Mouse (Mus musculus): ENCODE measurements around the gene Uhrf1bp1. TPM values are rescaled to one million over a fixed set of nuclear protein-coding genes. Genes with fewer than 3 reads are reported as not detected.
"Not testable (repeated sequence)": the region's sequence is repeated elsewhere in the genome, so short reads cannot be mapped to it uniquely, and the experiment has no call there.

The Uhrf1bp1 gene
- polyA plus RNA-seq (2012; rRNA removed): 12.4 and 14.8 TPM in 2 replicates

DNA sequence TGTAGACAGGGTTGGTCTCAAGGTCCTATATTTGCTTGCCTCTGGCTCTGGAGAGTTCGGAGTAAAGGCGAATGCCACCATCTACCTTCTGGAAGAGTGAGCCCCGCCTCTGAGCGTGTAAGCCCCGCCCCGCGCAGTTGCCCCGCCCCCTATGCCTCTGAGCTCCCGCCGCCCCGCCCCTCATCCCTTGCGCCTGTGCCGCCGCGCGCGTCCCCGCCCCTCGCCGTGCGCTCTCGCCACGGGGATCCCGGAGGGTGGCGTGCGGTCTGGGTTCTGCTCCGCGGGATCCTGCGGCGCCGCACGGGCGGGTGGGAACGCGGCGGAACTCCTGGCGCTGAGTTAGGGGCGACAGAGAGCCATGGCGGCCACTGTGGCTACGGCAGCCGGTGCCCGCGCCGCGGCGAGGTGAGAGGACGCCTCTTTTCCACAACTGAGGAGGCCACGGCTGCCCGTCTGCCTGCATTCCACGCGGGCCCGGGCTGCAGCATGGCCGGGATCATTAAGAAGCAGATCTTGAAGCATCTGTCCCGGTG is at the start of gene Uhrf1bp1:
Gene Uhrf1bp1 (plus strand): TSS at position 177 of the 533 bp plus-strand sequence.
- DNase-seq (ENCODE audit: low read depth): no peak

DNA sequence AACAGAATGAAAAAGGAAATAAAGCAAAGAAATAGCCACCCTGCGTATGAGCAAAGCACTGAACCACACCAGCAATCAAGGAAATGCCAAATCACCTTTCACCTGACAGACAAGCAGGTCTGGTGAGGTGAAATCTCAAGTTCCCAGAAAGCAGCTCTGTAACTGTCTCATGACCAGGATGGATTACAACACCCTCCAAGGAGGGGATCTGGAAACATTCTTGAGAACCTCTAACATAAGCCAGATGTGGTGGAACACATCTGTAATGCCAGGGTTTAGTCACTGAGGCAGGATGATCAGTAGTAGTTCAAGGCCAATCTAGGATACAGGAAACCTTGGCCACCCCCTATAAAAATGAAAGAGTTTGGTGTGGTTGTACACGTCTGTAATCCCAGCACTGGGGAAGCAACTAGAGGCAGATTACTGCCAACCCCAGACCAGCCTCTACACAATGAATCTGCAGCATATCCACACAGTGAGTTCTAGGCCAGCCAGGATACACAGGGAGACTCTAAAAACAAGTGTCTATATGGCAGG is 48.6 kb upstream of the Uhrf1bp1 start:
- no peak for DNase-seq (ENCODE audit: low read depth)

DNA sequence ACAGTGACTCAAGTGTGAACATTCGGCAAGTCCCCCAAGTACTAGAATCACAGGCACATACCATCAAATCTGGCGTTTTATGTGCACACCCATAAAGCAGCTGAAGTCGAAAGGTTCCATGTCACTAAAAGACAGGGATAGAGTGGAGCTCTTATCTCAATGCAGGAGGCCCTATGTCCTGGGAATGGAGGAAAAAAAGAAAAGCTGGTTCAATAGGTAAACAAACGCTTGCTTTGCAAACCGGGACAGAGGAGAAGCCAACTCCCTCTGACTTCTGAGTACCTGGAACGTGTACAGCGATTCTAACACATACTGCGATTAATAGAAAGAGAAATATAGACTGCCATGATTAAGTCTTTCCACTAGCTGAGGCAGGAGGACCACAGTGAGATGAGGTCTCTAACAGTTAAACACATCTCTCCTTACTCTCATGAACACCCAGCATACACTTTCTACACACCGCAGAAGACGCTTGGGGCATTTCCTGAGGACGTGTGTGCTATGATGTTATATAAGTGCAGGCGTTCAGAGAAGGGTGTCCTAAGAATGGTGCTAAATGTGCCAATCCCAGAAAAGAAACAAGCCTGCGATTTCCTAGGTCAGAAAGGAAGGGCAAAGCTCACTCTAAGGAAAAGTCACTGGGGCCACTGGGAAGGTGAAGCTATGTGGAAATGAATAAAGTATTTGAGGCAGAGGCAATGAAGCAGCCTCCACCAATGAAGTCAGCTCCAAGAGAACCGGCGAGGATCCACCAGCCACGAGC is 45.5 kb upstream of the Uhrf1bp1 start:
- no peak for DNase-seq (ENCODE audit: low read depth)

DNA sequence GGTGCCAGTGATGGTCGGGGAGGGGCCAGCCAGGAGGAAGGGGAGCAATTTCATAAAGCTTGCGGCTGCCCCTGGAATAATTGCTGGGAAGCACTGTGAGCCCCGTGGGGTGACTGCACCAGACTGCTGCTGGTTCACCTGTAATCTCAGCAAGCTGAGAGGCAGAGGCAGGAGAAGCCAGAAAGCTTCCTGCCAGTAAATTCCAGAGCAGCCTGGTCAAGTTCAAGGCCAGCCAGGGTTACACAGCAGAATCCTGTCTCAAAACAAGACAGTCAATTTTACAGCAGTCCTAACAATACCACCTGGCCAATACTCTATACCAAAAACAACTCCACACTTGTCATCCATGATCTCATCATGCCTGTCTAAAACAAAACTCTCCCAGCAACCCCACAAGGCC is 44.3 kb upstream of the Uhrf1bp1 start:
- no peak for DNase-seq (ENCODE audit: low read depth)

DNA sequence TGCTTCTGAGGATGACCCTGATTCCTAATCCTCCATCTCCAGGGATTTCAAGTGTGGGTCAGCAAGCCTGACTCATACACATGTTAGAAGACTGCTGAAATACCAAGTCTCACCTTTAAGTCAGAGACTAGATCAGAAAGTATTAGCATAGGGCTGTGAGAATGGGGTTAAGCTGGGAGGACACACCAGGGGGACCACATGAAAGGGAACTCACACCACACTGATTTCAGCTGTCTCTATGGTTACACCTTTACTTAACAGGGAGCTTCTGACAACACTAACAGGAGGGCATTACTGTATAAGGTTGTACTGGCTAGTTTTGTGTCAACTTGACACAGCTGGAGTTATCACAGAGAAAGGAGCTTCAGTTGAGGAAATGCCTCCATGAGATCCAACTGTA is 41.6 kb upstream of the Uhrf1bp1 start:
- no peak for DNase-seq (ENCODE audit: low read depth)

DNA sequence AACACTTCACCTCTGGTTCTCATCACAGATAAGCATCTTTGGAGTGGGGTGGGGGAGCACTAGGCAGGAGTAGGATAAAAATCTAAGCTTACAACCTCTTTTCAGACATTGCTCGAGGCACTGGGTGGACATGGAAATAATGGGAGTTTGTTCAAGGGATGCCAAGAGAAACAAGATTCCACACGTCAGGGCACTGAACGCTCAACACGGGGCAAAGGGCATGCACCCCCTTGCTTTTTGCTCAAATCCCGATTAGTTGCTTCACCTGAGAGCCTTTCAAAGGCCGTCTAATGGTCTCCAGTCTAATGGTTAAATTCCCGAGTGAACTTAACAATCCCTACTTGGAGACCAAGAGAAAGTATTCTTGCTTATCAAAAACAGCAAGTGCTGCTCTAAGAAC is 37.2 kb upstream of the Uhrf1bp1 start:
- no peak for DNase-seq (ENCODE audit: low read depth)

DNA sequence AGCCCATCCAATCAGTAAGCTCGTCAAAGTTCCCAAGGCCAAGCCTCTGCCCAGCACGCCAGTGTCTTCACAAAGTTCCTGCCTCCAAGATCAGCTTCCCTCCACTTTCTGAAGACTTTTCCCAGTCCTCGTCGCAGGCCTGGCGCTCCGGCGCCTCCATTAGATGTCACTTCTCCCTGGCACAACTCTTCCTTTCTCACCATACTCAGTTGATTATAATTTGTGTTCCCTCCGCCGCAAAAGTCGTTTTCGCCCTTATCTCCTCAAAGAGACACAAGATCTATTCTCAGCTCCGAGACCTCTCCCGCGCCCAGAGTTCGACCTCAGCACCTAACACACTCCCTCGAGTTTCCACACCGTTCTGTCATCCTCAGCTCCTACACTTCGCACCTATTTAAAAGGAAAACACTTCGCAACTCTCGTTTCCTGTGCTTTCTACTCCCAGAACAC is 36.7 kb upstream of the Uhrf1bp1 start:
- no peak for DNase-seq (ENCODE audit: low read depth)

DNA sequence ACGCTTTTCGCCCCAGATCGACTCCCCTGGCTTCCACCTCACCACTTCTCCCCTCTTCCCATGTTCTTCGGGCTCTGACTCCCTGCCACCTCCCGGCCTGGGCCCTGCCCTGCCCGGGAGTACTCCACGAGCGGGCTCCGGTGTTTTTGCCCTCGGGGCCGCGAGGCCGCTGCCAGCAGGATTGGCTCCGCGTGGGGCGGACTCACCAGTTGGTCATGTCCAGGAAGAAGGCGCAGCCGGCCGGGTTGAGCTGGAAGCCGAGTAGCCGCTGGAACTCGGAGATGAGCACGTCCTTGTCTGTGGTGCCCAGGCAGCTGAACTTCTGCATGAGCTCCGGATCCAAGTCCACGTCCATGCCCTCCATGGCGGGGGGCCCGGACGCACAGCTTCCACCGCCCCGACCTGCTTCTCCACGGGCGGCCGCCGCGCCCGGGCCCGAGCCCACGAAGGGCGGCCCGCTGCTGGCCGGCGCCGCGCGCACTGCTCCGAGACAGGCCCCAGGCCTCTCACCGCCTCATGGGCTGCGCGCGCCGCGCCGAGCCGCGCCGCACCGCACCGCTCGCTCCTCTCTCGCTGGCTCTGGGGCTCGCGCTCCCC is 36.2 kb upstream of the Uhrf1bp1 start:
- DNase-seq (ENCODE audit: low read depth): no peak

DNA sequence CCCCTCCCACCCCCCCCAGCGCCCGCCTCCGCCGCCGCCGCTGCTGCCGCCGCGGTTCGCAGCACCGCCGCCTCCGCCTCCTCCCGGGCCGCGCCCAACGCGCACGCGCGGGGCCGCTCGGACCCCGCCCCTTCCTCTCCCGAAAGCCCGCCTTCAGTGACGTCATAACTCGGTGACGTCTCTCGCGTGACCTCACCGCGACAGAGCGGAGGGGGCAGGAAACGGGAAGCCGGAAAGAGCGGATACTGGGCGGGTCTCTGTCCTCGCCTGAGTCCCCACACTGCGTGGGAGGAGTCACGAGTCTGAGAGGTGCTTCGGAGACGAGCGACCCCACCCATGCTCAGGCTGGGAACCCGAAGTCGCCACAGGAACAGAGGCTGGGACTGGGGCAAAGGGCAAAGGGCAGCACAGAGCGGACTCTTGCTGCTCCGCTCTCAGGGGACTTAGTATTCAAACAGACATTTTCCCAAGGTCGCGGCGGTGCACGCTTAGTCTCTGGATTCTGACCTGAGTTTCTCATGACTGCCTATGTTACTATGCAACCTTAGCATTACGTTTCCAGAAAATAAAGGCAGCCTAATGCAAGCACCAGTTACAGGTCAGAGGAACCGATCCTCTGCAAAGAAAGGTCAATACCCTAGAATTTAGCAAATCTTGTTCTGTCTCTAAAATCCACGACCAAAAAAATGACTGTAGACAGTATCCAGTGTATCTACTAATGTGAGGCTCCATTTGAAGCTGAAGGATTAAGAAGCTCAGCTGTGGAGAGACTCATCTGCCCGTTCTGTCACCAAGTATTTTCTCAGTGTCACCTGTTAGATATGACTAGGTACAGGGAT is 35.5 kb upstream of the Uhrf1bp1 start, which contains the start of gene D17Wsu92e:
Gene D17Wsu92e (minus strand): TSS at position 81 of the 839 bp plus-strand sequence.
- no peak for DNase-seq (ENCODE audit: low read depth)

DNA sequence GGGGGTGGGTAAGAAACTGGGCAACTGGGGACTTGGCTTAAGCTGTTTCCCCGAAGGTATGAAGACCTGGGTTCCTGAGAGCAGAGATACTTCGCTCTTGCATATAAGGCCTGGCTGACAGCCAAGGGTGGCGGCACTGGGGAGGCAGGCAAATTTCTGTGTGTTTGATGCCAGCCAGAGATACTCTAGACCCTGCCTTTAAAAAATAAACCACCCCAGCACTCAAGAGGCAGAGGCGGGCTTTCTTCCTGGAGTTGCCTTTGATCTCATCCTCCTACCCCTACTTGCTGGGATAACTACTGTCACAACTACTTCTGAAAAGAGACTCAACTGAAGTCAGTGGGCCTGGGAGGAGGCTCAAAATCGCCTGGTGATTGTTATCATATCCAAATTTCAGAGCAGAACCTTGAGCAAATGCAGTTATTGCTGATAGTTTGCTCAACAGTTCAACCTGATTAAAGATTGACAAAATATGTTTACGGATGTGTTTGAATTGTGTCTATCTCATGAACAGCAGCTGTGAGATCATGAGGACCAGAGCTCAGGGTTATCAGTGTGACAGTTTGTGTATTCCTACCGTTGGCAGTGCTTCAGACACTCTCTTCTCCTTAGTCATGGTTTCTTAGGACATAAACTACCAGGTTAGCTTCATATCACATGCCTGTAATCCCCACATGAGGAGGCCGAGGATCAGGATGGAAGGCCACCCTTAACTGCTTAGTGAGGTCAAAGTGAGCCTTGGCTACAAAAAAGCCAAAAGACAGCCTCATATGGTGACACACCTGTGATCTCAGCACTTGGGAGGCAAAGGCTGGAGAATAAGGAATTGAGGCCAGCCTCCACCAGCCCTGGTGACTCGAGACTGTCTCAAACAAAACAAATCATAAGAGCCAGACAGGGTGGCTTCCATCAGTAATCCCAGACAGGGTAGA is 34.6 kb upstream of the Uhrf1bp1 start:
- DNase-seq (ENCODE audit: low read depth): no peak

DNA sequence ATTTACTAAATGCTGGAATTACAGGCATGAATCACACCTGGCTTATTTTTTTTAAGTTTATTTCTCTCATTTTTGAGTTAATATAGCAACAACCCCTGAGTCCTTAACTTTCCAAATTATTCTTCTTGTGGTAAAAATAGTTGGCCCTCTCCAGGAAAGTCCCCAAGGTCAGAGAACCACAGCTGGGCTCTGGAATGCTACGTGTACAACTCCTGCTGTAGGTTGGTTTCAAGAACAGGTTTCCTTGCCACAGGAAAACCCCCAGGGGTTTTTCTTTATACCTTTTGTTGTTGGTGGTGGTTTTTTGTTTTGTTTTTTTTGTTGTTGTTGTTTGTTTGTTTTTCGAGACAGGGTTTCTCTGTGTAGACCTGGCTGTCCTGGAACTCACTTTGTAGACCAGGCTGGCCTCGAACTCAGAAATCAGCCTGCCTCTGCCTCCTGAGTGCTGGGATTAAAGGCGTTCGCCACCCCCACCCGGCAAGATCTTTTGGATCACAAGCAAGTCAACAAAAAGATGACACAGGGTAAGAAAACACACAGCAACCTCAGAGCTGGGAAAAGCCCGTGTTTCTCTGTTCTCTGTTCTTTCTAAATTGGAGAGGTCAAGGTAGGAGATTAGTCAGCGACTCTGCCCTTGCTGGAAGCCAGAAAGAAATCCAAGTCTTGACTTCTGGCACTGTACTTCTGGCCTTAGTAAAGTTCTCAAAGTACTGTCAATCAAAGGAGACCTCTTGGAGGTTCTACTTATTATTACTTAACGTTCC is 32.9 kb upstream of the Uhrf1bp1 start:
- DNase-seq (ENCODE audit: low read depth): no peak

DNA sequence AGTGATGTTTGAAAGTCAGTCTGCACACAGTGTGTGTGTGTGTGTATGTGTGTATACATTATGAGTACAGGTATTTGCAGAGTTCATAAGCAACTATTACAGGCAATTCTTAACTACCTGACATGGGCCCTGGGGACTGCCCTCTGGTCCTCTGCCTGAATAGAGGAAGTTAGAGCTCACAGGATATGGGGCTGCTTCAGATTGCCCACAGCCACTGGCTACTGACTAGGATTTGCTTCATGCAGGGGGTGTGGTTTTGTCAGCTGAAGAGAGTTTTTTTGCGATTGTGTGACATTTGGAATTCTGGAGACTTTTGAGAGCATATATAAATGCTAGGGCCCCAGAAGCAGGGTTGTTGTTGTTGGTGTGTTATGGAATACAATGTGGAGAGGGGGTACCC is 31.3 kb upstream of the Uhrf1bp1 start:
- no peak for DNase-seq (ENCODE audit: low read depth)

DNA sequence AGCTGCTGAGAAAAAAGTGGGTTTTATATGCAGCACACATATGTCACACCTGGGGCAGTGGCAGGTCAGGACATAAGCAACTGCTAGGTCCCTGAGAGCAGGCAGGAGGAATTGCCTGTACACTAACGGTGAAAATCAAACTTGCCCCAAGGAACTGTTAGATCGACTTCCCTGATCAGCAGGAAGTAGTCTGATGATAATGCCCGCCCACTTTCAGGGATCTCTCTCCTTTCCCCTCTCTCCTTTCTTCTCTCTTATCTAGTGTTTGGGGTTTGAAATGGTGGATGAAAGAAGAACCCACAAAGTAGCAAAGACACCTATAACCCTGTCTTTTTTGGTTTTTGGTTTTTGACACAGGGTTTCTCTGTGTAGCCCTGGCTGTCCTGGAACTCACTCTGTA is 30.7 kb upstream of the Uhrf1bp1 start:
- no peak for DNase-seq (ENCODE audit: low read depth)

DNA sequence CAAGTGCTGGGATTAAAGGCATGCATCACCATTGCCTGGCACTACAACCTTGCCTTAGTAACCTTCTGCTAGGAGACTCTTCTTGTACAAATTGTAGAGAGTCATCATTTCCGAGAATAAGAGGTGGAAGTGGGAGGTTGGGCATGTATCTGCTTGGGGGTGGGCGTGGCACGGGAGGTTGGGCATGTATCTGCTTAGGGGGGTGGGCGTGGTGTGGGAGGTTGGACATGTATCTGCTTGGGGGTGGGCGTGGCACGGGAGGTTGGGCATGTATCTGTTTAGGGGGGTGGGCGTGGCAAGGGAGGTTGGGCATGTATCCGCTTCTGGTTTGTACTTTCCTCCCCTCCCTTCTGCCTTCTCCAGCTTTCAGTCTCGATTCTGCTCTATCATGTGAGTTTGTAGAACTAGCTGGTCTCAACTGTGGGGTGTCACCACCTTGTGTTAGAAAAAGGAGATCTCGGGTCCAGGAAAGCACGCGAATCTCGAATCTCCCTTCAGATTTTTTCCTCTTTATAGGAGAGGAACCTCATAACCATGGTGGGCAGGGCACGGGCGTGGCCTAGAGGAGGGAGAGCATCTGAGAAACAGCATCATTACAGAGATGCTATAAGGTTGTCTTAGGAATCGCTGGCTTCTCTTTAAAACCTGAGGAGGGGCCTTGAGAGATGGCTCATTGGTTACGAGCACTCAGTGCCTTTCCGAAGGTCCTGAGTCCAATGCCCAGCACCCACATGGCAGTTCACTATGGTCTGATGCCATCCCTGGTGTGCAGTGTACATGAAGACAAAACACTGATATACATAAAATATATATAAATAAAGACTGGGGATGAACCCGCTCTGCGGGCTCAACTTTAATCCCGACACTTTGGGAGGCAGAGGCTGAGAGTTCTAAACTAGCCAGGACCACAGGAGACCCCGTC is 30.0 kb upstream of the Uhrf1bp1 start:
- DNase-seq (ENCODE audit: low read depth): no peak

DNA sequence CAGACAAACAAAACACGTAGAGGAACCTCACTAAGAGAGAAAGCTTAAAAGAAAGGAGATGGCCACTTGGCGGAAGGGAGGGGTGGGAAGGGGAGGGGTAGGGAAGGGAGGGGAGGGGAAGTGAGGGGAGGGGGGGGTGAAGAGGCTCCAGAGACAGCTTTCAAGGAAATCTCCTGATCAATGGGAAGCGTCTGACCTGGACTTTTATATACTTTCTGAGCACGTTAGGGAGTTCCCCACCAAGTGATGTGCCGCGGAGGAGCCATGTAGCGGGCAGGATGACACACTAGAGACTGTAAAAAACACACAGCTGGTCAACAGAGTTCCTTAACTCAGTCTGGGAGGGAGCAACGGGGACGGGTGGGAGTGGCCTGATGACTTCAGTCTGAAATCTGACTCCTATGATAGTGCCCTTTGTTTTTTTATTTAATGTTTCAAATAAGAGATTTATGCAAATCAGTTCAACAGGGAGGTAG is 29.3 kb upstream of the Uhrf1bp1 start:
- DNase-seq (ENCODE audit: low read depth): no peak

DNA sequence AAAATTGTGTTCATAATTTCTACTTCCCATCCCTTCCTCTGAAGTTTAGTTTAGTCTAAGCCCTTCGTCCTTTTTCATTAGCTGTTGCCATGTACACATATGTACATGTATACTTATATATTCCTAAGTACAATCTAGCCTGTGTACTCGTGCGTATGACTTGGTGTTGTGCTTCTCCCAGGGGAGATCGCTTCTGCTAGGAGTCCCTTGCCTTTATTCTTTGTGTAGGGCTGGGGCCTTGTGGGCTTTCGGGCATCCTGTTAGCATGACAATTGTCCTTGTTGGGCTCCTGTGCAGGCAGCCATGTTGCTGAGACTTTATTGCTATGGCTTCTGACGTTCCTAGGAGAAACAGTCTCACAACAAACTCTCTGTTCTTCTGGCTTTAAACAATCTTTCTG is 28.7 kb upstream of the Uhrf1bp1 start:
- DNase-seq (ENCODE audit: low read depth): no peak

DNA sequence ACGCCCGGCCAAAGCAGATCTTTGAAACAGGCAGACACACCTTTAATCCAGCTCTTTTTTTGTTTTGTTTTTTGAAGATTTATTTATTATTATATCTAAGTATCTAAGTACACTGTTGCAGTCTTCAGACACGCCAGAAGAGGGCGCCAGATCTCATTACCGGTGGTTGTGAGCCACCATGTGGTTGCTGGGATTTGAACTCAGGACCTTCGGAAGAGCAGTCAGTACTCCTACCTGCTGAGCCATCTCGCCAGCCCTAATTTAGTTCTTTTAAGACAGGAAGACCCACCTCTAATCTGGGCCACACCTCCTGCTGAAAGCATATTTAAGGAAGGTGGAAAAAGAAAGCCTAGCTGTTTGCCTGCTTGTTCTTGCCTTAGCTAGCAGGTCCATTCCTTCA is 25.8 kb upstream of the Uhrf1bp1 start:
- DNase-seq (ENCODE audit: low read depth): no peak

DNA sequence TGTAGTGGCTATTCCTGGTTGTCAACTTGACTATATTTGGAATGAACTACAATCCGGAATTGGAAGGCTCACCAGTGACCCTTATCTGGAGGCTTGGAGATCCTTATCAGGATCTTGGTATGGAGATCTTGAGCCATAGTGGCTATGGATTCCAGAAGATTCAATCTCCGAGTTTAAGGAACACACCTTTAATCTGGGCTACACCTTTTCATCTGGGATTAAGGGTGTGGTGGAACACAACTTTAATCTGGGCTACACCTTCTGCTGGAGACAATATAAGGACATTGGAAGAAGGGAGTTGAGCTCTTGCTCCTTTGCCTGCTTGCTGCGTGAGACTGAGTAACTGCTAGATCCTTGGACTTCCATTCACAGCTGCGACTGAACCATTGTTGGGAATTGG is 18.4 kb upstream of the Uhrf1bp1 start, which contains the start of gene Snrpc:
Gene Snrpc (plus strand): TSS at position 301 of the 400 bp plus-strand sequence.
- DNase-seq (ENCODE audit: low read depth): not testable (repeated sequence)

Data from gonadal fat pad, adult 2 months (tissue).